Mouse (Mus musculus) forebrain, embryonic 11.5 days (tissue): ENCODE data around the gene Il1r1. TPM values are rescaled to one million over a fixed set of nuclear protein-coding genes. Genes with fewer than 3 reads are reported as not detected.

Experiments
- ATAC-seq: fragments of 200-750 bp; cut with Nextera tagmentation; replicated peaks from 2 replicates; pipeline ENCODE4 v1.8.0; 2017; ENCODE audit warnings: moderate TSS enrichment; ENCODE audit not compliant: low FRiP score
- DNase-seq: peaks from one replicate; pipeline ENCODE4 v3.0.0-alpha.2; 2017; ENCODE audit warnings: low spot score
- H3K27ac ChIP-seq: fragments of 300-500 bp; sonication (generic); 2 replicates; pipeline ENCODE4 v1.5.1; 2014; ENCODE audit warnings: low read depth, low read length
- H3K27me3 ChIP-seq: fragments of 300-500 bp; sonication (generic); 2 replicates; pipeline ENCODE4 v1.6.1; 2014; ENCODE audit warnings: mild to moderate bottlenecking, low read length, mixed read lengths; ENCODE audit not compliant: control insufficient read depth, insufficient read depth
- H3K36me3 ChIP-seq: fragments of 300-500 bp; sonication (generic); 2 replicates; pipeline ENCODE4 v1.6.1; 2014; ENCODE audit warnings: mild to moderate bottlenecking, low read length, moderate library complexity, mixed read lengths; ENCODE audit not compliant: control insufficient read depth, insufficient read depth
- H3K4me1 ChIP-seq: fragments of 300-500 bp; sonication (generic); replicated peaks from 2 replicates; pipeline ENCODE4 v1.6.1; 2014; ENCODE audit warnings: low read length, mixed read lengths; ENCODE audit not compliant: control insufficient read depth, insufficient read depth
- H3K4me2 ChIP-seq: fragments of 300-500 bp; sonication (generic); 2 replicates; pipeline ENCODE4 v1.6.1; 2014; ENCODE audit warnings: low read depth, mild to moderate bottlenecking, low read length, moderate library complexity, mixed read lengths; ENCODE audit not compliant: severe bottlenecking
- H3K4me3 ChIP-seq: fragments of 300-500 bp; sonication (generic); 2 replicates; pipeline ENCODE4 v1.5.1; 2014; ENCODE audit warnings: low read depth, low read length
- H3K9ac ChIP-seq: fragments of 300-500 bp; sonication (generic); 2 replicates; pipeline ENCODE4 v1.6.1; 2014; ENCODE audit warnings: low read length
- H3K9me3 ChIP-seq: fragments of 300-500 bp; sonication (generic); 2 replicates; pipeline ENCODE4 v1.6.1; 2016; ENCODE audit warnings: low read length, mixed read lengths; ENCODE audit not compliant: control insufficient read depth
- WGBS: fragments of 180-500 bp; shearing (Covaris S2); extraction: QIAGEN DNeasy Blood & Tissue Kit; methylation state at CpG from one replicate; pipeline ENCODE4 v1.1.7; 2014; 5-methylcytosine and 5-hydroxymethylcytosine counted together
- polyA plus RNA-seq: library from polyadenylated mRNA; unstranded; fragments of >200 nt; fragmentation: Nextera tagmentation; extraction: Ambion mirVana; gene quantifications from 2 replicates; pipeline ENCODE4 v1.2.1, GENCODE M21; 2014

The Il1r1 gene
- polyA plus RNA-seq, 1 experiment from 2014 or later, result 1.5 TPM

DNA sequence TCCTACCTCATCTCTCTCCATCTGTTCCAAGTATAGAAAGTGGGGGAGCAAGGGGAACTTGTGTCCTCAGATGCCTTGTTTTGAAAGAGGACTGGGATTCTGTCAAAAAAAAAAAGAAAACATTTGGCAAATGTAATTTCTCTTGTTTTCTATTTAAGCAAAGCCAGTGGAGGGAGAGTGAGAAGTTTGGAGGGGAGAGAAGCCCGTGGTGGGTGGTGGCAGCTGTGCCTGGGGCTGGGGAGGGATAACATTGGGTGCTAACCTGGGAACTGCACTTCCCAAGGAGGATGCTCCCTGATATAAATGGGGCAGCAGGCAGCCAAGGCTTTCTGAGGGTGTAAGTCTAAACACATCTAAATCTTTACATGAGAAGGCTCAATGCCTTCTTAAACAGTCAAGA lies 136.7 kb downstream of the Il1r1 start:
- Histone ChIP-seq H3K36me3 (no peaks in the 10 kb centered on the region), H3K9ac (no peak overlapping the region), H3K4me3 (no peak overlapping the region), H3K4me2 (no peak overlapping the region), H3K27ac (no peak overlapping the region), H3K9me3 (no peaks in the 10 kb centered on the region), H3K4me1 (no peaks in the 10 kb centered on the region; the same call in 1 of the 2 replicates), H3K27me3 (no peaks in the 10 kb centered on the region)
- WGBS, result 47% methylated on average over 1 of the region's 1 CpGs
- ATAC-seq (no peak), DNase-seq (no peak)

- H3K4me2 ChIP-seq, result no peak overlapping the region
- H3K4me3 ChIP-seq, result no peak overlapping the region
- H3K9ac ChIP-seq, result no peak overlapping the region
- DNase-seq (no peak), ATAC-seq (no peak)
- no peaks in the 10 kb centered on the region for H3K27me3 ChIP-seq
- WGBS, result 82% methylated on average over 11 of the region's 11 CpGs
- H3K9me3 ChIP-seq, result no peaks in the 10 kb centered on the region
- no peaks in the 10 kb centered on the region for H3K36me3 ChIP-seq
- H3K4me1 ChIP-seq, result no peaks in the 10 kb centered on the region; the same call in 1 of the 2 replicates
- H3K27ac ChIP-seq, result no peak overlapping the region
These were observed 137.9 kb downstream of the Il1r1 start for GRCm38 (mm10) chr1:40362784-40363183.

Other genes starting within 250 kb of the Il1r1 start
- 0.25 and 0.48 TPM in 2 replicates for gene Il1r2, start 151.0 kb upstream of the Il1r1 start, polyA plus RNA-seq
- 0.93 and 0.99 TPM in 2 replicates for gene Il1rl2, start 99.5 kb downstream of the Il1r1 start, polyA plus RNA-seq
- gene Il1rl1, start 204.5 kb downstream of the Il1r1 start, polyA plus RNA-seq, result 0.05 TPM in 1 of 2 replicates, not detected in the other
- not detected in 2 replicates for gene Il18r1, start 240.5 kb downstream of the Il1r1 start, polyA plus RNA-seq